Mouse (Mus musculus) layer of hippocampus, postnatal 25 days (tissue): ENCODE results near the gene Setd3. TPM values are rescaled to one million over a fixed set of nuclear protein-coding genes. Genes with fewer than 3 reads are reported as not detected.
A peak's percentile ranks its signal among the peaks of the same experiment; 100 is the strongest.
"Not testable (repeated sequence)": the region's sequence is repeated elsewhere in the genome, so short reads cannot be mapped to it uniquely, and the experiment has no call there.

ENCODE experiments used
- DNase-seq, 2 experiments: peaks; one replicate each; pipeline ENCODE4 v3.0.0; 2022; ENCODE audit warnings: mixed read lengths in 2 of 2, low spot score in 1 of 2; ENCODE audit errors: extremely low spot score in 1 of 2
- total RNA-seq, 2 experiments: library from RNA; stranded (reverse); gene quantifications; 2 replicates each; pipeline ENCODE4 v1.2.3; 2021

Setd3 gene
- total RNA-seq, 2 experiments from 2014 or later = 127 to 136 TPM

GRCm38 (mm10) chr12:108149764-108150163 is 29.4 kb downstream of the Setd3 start:
- no peak for DNase-seq

- no peak for DNase-seq
Measured at GRCm38 (mm10) chr12:108145198-108145597, 33.9 kb downstream of the Setd3 start.

GRCm38 (mm10) chr12:108143624-108144498 is 35.3 kb downstream of the Setd3 start:
- no peak for DNase-seq

DNA sequence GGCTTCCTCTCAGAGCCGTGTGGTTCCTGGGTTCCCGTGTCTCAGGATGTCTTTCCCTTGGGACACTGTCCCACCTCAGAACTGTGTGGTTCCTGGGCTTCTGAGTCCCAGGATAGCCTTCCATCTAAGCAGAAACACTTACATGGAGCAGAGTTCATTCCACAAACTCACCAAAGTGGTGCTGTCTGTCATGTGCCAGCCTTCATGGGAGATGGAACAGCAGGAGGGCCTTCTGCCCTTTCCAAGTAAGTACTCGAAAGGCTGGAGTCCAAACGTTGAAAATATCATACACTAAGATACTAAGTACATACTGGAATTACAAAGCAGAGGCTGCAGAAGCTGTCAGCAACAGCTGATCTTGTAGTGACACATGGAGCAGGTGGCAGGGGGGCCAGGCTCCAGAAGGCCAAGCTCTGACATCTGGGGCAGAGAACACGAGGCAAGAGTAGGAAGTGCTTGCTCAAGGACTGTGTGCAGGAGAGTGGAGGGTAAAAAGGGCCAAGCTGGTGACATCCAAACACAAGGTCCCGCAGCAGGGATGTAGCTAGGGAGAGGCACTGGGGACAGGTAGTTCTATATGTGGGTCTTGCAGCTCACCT is 43.4 kb downstream of the Setd3 start:
- no peak for DNase-seq

DNA sequence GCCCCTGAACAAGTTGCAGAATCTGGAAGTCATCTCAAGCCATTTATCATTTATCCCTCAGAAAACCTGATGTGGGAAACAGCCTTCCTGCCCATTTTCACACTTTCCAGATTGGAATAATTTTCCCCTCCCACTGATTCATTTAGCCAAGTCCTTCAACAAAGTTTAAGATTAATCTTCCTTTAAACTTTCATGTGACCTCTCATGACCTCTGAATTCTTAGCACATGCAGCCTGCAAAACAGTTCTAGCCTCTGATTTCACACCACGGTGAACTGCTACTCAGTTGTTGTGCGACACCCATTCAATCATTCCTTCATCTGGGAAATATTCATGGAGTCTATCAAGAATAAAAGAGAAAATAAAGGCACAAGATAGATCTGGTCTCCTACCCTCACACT is 45.9 kb downstream of the Setd3 start:
- DNase-seq = no peak

GRCm38 (mm10) chr12:108132450-108133070 is 46.6 kb downstream of the Setd3 start:
- DNase-seq = no peak

- DNase-seq = peak in 1 of 2 experiments; percentile 79
Measured at GRCm38 (mm10) chr12:108121288-108121687, 57.8 kb downstream of the Setd3 start.

GRCm38 (mm10) chr12:108120434-108120833 is 58.7 kb downstream of the Setd3 start:
- DNase-seq = no peak

GRCm38 (mm10) chr12:108119930-108120329 is 59.2 kb downstream of the Setd3 start:
- no peak for DNase-seq

DNA sequence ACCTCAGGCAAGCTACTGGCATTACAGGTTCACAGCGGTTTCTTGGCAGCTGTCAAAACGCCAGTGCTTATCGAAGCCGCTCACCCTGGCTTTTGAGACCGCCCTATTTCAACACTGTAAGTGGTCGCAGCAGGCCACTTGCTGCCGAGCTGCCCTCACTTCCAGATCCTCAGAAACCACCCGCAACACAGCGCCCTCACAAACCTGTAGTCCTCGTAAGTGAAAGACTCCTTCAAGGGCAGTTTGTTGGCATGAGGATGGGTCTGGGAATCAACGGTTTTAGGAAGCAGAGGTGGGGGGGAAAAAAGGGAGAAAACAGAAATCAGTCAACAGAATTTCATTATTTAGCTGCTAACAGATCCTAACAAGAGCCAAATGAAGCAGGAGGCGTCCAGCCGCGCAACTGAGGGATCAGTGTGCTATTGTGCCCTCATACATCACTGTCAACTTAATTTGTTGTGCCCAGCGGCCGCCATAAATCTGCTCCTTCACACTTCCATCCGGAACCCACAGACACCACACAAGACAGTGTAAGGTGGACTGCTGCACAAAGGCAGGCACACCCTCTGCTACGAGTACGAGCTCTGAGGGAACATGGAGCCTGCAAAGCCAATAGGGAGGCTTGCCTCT is 60.1 kb downstream of the Setd3 start:
- DNase-seq = no peak

DNA sequence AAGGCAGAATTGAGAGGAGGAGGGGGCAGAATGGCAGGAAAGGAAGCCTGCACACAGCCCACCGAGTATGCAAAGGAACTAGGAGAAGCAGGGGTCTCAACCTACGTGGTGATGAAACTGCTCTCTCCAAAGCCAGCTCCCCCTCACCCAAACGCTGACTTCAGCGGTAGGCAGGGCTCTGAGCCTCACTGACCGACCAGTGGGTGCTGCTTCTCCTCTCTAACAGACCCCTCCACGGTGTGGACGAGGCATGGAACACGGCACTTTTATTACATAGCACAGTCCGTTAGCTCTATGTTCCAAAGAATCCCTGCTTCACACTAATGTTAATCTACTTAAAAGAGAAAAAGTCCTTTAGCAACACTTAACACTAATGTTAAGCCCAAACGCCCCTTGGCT is 60.6 kb downstream of the Setd3 start:
- DNase-seq = no peak

DNA sequence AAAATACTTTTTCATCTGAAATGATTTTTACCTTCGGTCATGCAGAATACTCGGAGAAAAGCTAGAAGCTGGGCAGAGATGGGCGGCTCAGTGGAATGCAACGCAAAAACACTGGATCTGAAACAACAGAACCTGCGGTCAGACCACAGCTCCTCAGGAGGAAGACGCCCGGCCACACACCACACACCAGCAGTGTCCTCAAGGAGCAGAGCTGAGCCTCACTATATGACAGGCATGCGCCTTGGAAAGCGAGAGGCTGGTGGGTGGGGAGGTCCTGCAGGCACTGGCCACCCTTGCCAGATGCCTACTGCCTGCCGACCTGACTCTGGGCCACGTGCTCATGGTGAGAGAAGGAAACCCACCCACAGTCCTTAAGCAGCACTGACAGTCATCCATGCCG is 67.9 kb downstream of the Setd3 start:
- no peak for DNase-seq

DNA sequence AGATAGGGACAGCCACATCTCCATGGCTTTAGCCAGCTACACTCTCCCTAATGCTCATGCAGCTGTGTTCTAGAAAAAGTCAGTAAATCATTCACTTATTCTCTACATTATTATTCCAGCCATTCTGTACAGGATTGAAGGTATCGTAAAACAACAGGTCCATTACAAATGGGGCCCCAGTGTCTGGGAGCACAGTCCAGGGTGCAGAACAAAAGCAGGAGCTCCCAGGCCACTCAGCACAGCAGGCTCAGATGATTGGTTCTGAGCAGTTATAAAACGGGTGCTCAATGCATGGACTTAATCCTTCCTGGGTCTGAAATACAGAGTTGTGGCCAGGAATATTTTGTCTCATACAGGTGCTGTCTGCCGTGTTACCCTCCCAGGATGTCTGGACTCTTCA is 68.4 kb downstream of the Setd3 start:
- no peak for DNase-seq

GRCm38 (mm10) chr12:108109732-108110131 is 69.4 kb downstream of the Setd3 start:
- no peak for DNase-seq

DNA sequence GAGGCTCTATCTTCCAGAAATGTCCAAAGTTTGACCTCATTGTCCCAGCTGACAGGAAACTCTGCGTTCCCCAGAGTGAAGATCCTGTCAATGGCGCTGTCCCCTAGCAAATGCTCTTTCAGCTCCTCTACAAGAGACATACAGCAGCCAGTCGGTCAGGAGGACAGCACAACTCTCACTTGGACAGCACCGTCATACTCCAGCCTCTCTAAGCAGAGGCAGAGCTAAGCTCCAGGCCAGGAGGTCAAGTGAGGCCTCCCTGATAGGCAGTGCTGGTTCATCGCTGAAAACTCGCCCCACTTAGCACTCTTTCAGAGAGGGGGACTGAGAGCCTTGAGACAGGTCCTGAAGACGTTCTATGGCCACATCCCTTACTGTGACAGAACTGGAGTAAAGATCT is 70.5 kb downstream of the Setd3 start:
- not testable (repeated sequence) for DNase-seq

DNA sequence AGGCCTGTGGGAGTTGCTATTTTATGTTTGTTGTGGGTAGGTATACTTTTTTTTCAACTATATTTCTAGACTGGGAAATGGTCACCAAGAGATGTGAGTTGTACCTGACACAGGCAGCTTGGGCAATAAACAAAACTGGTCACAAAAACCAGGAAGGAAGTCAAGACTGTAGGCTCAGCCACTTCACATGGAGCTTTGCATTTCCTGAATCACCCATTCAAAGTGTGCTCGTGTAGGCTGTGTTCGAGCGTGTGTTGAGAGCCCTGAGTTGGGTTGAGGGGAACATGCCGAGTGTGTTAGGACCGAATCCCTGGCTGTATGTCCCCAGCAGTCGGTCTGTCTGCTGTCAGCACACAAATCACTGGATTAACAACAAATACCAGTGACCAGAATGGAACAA is 75.8 kb downstream of the Setd3 start:
- no peak for DNase-seq

GRCm38 (mm10) chr12:108102119-108102518 is 77.0 kb downstream of the Setd3 start:
- no peak for DNase-seq

GRCm38 (mm10) chr12:108100181-108100580 is 78.9 kb downstream of the Setd3 start:
- no peak for DNase-seq

- no peak for DNase-seq
Measured at GRCm38 (mm10) chr12:108098201-108098980, 80.7 kb downstream of the Setd3 start.

GRCm38 (mm10) chr12:108097643-108098042 is 81.5 kb downstream of the Setd3 start:
- no peak for DNase-seq
